Mouse (Mus musculus) heart, embryonic 12.5 days (tissue): Measurements from ENCODE around the gene Banp. TPM values are rescaled to one million over a fixed set of nuclear protein-coding genes. Genes with fewer than 3 reads are reported as not detected.

ENCODE experiments used
- ATAC-seq: fragments of 200-750 bp; cut with Nextera tagmentation; 2 replicates; pipeline ENCODE4 v1.8.0; 2017; ENCODE audit warnings: moderate TSS enrichment, moderate library complexity; ENCODE audit not compliant: insufficient number of reproducible peaks, low FRiP score
- H3K27ac ChIP-seq: fragments of 300-500 bp; sonication (generic); 2 replicates; pipeline ENCODE4 v1.5.1; 2016; ENCODE audit warnings: mild to moderate bottlenecking, moderate library complexity; ENCODE audit not compliant: poor library complexity, severe bottlenecking
- H3K27me3 ChIP-seq: fragments of 300-500 bp; sonication (generic); replicated peaks from 2 replicates; pipeline ENCODE4 v1.6.1; 2016; ENCODE audit warnings: mild to moderate bottlenecking, moderate library complexity
- H3K36me3 ChIP-seq: fragments of 300-500 bp; sonication (generic); 2 replicates; pipeline ENCODE4 v1.6.1; 2016; ENCODE audit warnings: mild to moderate bottlenecking, moderate library complexity
- H3K4me1 ChIP-seq: fragments of 300-500 bp; sonication (generic); replicated peaks from 2 replicates; pipeline ENCODE4 v1.6.1; 2016; ENCODE audit warnings: mild to moderate bottlenecking
- H3K4me2 ChIP-seq: fragments of 300-500 bp; sonication (generic); 2 replicates; pipeline ENCODE4 v1.6.1; 2016; ENCODE audit warnings: mild to moderate bottlenecking, moderate library complexity
- H3K4me3 ChIP-seq: fragments of 300-500 bp; sonication (generic); 2 replicates; pipeline ENCODE4 v1.5.1; 2016; ENCODE audit warnings: mild to moderate bottlenecking
- H3K9ac ChIP-seq: fragments of 300-500 bp; sonication (generic); 2 replicates; pipeline ENCODE4 v1.6.1; 2016; ENCODE audit warnings: mild to moderate bottlenecking, moderate library complexity
- H3K9me3 ChIP-seq: fragments of 300-500 bp; sonication (generic); replicated peaks from 2 replicates; pipeline ENCODE4 v1.6.1; 2016; ENCODE audit warnings: mild to moderate bottlenecking, moderate library complexity
- WGBS: fragments of 180-500 bp; shearing (Covaris S2); methylation state at CpG from one replicate; pipeline ENCODE4 v1.1.7; 2016; 5-methylcytosine and 5-hydroxymethylcytosine counted together
- polyA plus RNA-seq: library from polyadenylated mRNA; unstranded; fragments of >200 nt; fragmentation: Nextera tagmentation; extraction: Ambion mirVana; gene quantifications from 2 replicates; pipeline ENCODE4 v1.2.1, GENCODE M21; 2016

Banp gene
- polyA plus RNA-seq, 1 experiment from 2014 or later = 31.8 TPM

- H3K9ac ChIP-seq = no peak overlapping the region
- no peaks in the 10 kb centered on the region for H3K9me3 ChIP-seq
- 0 out of 2 replicates have a peak, but pooled peaks cover 3% of the 10 kb centered on the region for H3K36me3 ChIP-seq
- peaks cover 74% of the 10 kb centered on the region for H3K4me1 ChIP-seq
- H3K27ac ChIP-seq = no peak overlapping the region
- no peak for ATAC-seq
- H3K27me3 ChIP-seq = no peaks in the 10 kb centered on the region
- WGBS = 55% methylated on average over 5 of the region's 5 CpGs
- no peak overlapping the region for H3K4me3 ChIP-seq
- H3K4me2 ChIP-seq = no peak overlapping the region
These were observed 16.6 kb downstream of the Banp start for GRCm38 (mm10) chr8:121966110-121966509.

GRCm38 (mm10) chr8:121966714-121967448, 17.3 kb downstream of the Banp start:
- Histone ChIP-seq H3K27me3 (no peaks in the 10 kb centered on the region), H3K9ac (peak overlapping the region; percentile 66), H3K4me3 (no peak overlapping the region), H3K4me2 (no peak overlapping the region), H3K27ac (0 out of 2 replicates have a peak overlapping the region, but pooled peaks have one; percentile 12), H3K9me3 (no peaks in the 10 kb centered on the region), H3K36me3 (0 out of 2 replicates have a peak, but pooled peaks cover 3% of the 10 kb centered on the region), H3K4me1 (peaks cover 72% of the 10 kb centered on the region)
- peak; percentile 64 for ATAC-seq
- WGBS = 60% methylated on average over 7 of the region's 7 CpGs

- Histone ChIP-seq H3K27me3 (no peaks in the 10 kb centered on the region), H3K4me3 (no peak overlapping the region), H3K4me2 (no peak overlapping the region), H3K36me3 (peaks cover 6% of the 10 kb centered on the region; the same call in 1 of the 2 replicates), H3K4me1 (peaks cover 68% of the 10 kb centered on the region), H3K27ac (0 out of 2 replicates have a peak overlapping the region, but pooled peaks have one; percentile 3), H3K9ac (no peak overlapping the region), H3K9me3 (no peaks in the 10 kb centered on the region)
- ATAC-seq = no peak
- WGBS = 64% methylated on average over 4 of the region's 4 CpGs
These were observed 18.4 kb downstream of the Banp start for GRCm38 (mm10) chr8:121967977-121968376.

- H3K4me2 ChIP-seq = no peak overlapping the region
- H3K9ac ChIP-seq = no peak overlapping the region
- 49% methylated on average over 4 of the region's 4 CpGs for WGBS
- H3K9me3 ChIP-seq = no peaks in the 10 kb centered on the region
- peaks cover 6% of the 10 kb centered on the region; the same call in 1 of the 2 replicates for H3K36me3 ChIP-seq
- H3K4me3 ChIP-seq = no peak overlapping the region
- H3K4me1 ChIP-seq = peaks cover 65% of the 10 kb centered on the region
- 0 out of 2 replicates have a peak overlapping the region, but pooled peaks have one; percentile 3 for H3K27ac ChIP-seq
- no peak for ATAC-seq
- no peaks in the 10 kb centered on the region for H3K27me3 ChIP-seq
These were observed 19.0 kb downstream of the Banp start for GRCm38 (mm10) chr8:121968542-121968941.

- Histone ChIP-seq H3K4me2 (no peak overlapping the region), H3K9ac (no peak overlapping the region), H3K36me3 (peaks cover 22% of the 10 kb centered on the region), H3K4me1 (peaks cover 51% of the 10 kb centered on the region), H3K9me3 (no peaks in the 10 kb centered on the region), H3K27ac (no peak overlapping the region), H3K27me3 (no peaks in the 10 kb centered on the region), H3K4me3 (no peak overlapping the region)
- WGBS = 86% methylated on average over 8 of the region's 8 CpGs
- ATAC-seq = no peak
These were observed 20.7 kb downstream of the Banp start for GRCm38 (mm10) chr8:121970225-121970624.

- H3K9me3 ChIP-seq = no peaks in the 10 kb centered on the region
- no peaks in the 10 kb centered on the region for H3K27me3 ChIP-seq
- no peak for ATAC-seq
- peaks cover 36% of the 10 kb centered on the region for H3K36me3 ChIP-seq
- H3K9ac ChIP-seq = no peak overlapping the region
- H3K27ac ChIP-seq = no peak overlapping the region
- no peak overlapping the region for H3K4me2 ChIP-seq
- peaks cover 39% of the 10 kb centered on the region for H3K4me1 ChIP-seq
- no peak overlapping the region for H3K4me3 ChIP-seq
- WGBS = 78% methylated on average over 17 of the region's 17 CpGs
These were observed 22.0 kb downstream of the Banp start for GRCm38 (mm10) chr8:121971488-121972058.

- WGBS = 94% methylated on average over 28 of the region's 28 CpGs
These were observed 24.4 kb downstream of the Banp start for GRCm38 (mm10) chr8:121973906-121974305.

GRCm38 (mm10) chr8:121977819-121978590, 28.5 kb downstream of the Banp start:
- 73% methylated on average over 8 of the region's 8 CpGs for WGBS
- Histone ChIP-seq H3K9ac (no peak overlapping the region), H3K27ac (no peak overlapping the region), H3K36me3 (peaks cover 77% of the 10 kb centered on the region), H3K4me2 (no peak overlapping the region), H3K4me3 (no peak overlapping the region), H3K9me3 (no peaks in the 10 kb centered on the region), H3K27me3 (no peaks in the 10 kb centered on the region), H3K4me1 (peaks cover 9% of the 10 kb centered on the region)
- peak; percentile 75 for ATAC-seq

More at GRCm38 (mm10) chr8:121973906-121974305, 24.4 kb downstream of the Banp start:
- Histone ChIP-seq H3K27me3 (no peaks in the 10 kb centered on the region), H3K4me1 (peaks cover 16% of the 10 kb centered on the region), H3K9ac (no peak overlapping the region), H3K4me2 (no peak overlapping the region), H3K4me3 (no peak overlapping the region), H3K9me3 (no peaks in the 10 kb centered on the region), H3K27ac (no peak overlapping the region), H3K36me3 (peaks cover 50% of the 10 kb centered on the region)
- ATAC-seq = no peak

- H3K9ac ChIP-seq = no peak overlapping the region
- no peak overlapping the region for H3K4me3 ChIP-seq
- no peak overlapping the region for H3K4me2 ChIP-seq
- H3K27me3 ChIP-seq = no peaks in the 10 kb centered on the region
- H3K36me3 ChIP-seq = peaks cover 83% of the 10 kb centered on the region
- 92% methylated on average over 13 of the region's 13 CpGs for WGBS
- H3K27ac ChIP-seq = no peak overlapping the region
- no peak for ATAC-seq
- no peaks in the 10 kb centered on the region for H3K9me3 ChIP-seq
- H3K4me1 ChIP-seq = peaks cover 9% of the 10 kb centered on the region
These were observed 29.1 kb downstream of the Banp start for GRCm38 (mm10) chr8:121978670-121979069.

- H3K4me2 ChIP-seq = no peak overlapping the region
- H3K36me3 ChIP-seq = peaks cover 80% of the 10 kb centered on the region
- H3K9ac ChIP-seq = no peak overlapping the region
- no peaks in the 10 kb centered on the region; the same call in 1 of the 2 replicates for H3K9me3 ChIP-seq
- no peak overlapping the region for H3K27ac ChIP-seq
- WGBS = 82% methylated on average over 11 of the region's 11 CpGs
- peaks cover 9% of the 10 kb centered on the region for H3K4me1 ChIP-seq
- ATAC-seq = no peak
- no peak overlapping the region for H3K4me3 ChIP-seq
- H3K27me3 ChIP-seq = no peaks in the 10 kb centered on the region
These were observed 31.4 kb downstream of the Banp start for GRCm38 (mm10) chr8:121980792-121981519.
